Mouse (Mus musculus) inflammation-experienced regulatory T-cells, adult 6 months (primary cell): ENCODE measurements around the gene Slbp. TPM values are rescaled to one million over a fixed set of nuclear protein-coding genes. Genes with fewer than 3 reads are reported as not detected.

Experiments used
- ATAC-seq: one replicate; pipeline ENCODE4 v1.8.0; 2017
- polyA plus RNA-seq, 3 experiments: library from polyadenylated mRNA; unstranded; fragments of 100-300 nt; shearing (Covaris generic); gene quantifications; one replicate each; pipeline ENCODE4 v1.2.1; 2017

Slbp gene
- polyA plus RNA-seq, 3 experiments from 2014 or later: 121 to 329 (median 129) TPM

GRCm38 (mm10) chr5:33681044-33681443 lies 28.7 kb upstream of the Slbp start:
- ATAC-seq: no peak

- ATAC-seq: no peak
These were observed 25.9 kb upstream of the Slbp start for GRCm38 (mm10) chr5:33678244-33678643.

GRCm38 (mm10) chr5:33675964-33676363 lies 23.6 kb upstream of the Slbp start:
- no peak for ATAC-seq

- ATAC-seq: no peak
These were observed 22.1 kb upstream of the Slbp start for GRCm38 (mm10) chr5:33674439-33674838.

- ATAC-seq: peak; percentile 25
These were observed 19.3 kb upstream of the Slbp start for GRCm38 (mm10) chr5:33671659-33672058.

GRCm38 (mm10) chr5:33668223-33668622 lies 15.8 kb upstream of the Slbp start:
- peak; percentile 35 for ATAC-seq

GRCm38 (mm10) chr5:33658664-33659050 lies 6.3 kb upstream of the Slbp start:
- no peak for ATAC-seq

GRCm38 (mm10) chr5:33657787-33658663 lies 5.7 kb upstream of the Slbp start, which contains the start of the genes Tacc3 and Tmem129:
TSS of gene Tacc3 (plus strand) at chr5:33658128.
TSS of gene Tmem129 (minus strand) at chr5:33658416.
- peak; percentile 91 for ATAC-seq

GRCm38 (mm10) chr5:33657251-33657786 lies 4.9 kb upstream of the Slbp start:
- ATAC-seq: peak; percentile 46

- no peak for ATAC-seq
These were observed 4.4 kb upstream of the Slbp start for GRCm38 (mm10) chr5:33656739-33657138.

- ATAC-seq: no peak
These were observed 3.0 kb upstream of the Slbp start for GRCm38 (mm10) chr5:33655251-33655840.

GRCm38 (mm10) chr5:33654424-33654823 lies 2.0 kb upstream of the Slbp start:
- no peak for ATAC-seq

- no peak for ATAC-seq
These were observed 404 bp upstream of the Slbp start for GRCm38 (mm10) chr5:33652783-33653173.

- ATAC-seq: peak; percentile 10
These were observed 843 bp downstream of the Slbp start for GRCm38 (mm10) chr5:33651541-33651920.

GRCm38 (mm10) chr5:33651017-33651416 lies 1.4 kb downstream of the Slbp start:
- ATAC-seq: no peak

GRCm38 (mm10) chr5:33640652-33641051 lies 11.7 kb downstream of the Slbp start:
- ATAC-seq: peak; percentile 69

- no peak for ATAC-seq
These were observed 13.5 kb downstream of the Slbp start for GRCm38 (mm10) chr5:33638826-33639225.

- no peak for ATAC-seq
These were observed 14.6 kb downstream of the Slbp start for GRCm38 (mm10) chr5:33637606-33638350.

- no peak for ATAC-seq
These were observed 17.0 kb downstream of the Slbp start for GRCm38 (mm10) chr5:33635361-33635760.

- ATAC-seq: no peak
These were observed 19.8 kb downstream of the Slbp start for GRCm38 (mm10) chr5:33632526-33632925.

GRCm38 (mm10) chr5:33630615-33631014 lies 21.8 kb downstream of the Slbp start:
- no peak for ATAC-seq

GRCm38 (mm10) chr5:33630061-33630460 lies 22.3 kb downstream of the Slbp start:
- no peak for ATAC-seq
